Mouse (Mus musculus) liver, embryonic 14.5 days (tissue): ENCODE results near the gene Ap3b1. TPM values are rescaled to one million over a fixed set of nuclear protein-coding genes. Genes with fewer than 3 reads are reported as not detected.
"Not testable (repeated sequence)": the region's sequence is repeated elsewhere in the genome, so short reads cannot be mapped to it uniquely, and the experiment has no call there.

Source experiments
- ATAC-seq: fragments of 200-750 bp; cut with Nextera tagmentation; 2 replicates; pipeline ENCODE4 v1.8.0; 2017; ENCODE audit warnings: moderate number of reproducible peaks, mild to moderate bottlenecking, moderate library complexity; ENCODE audit not compliant: insufficient read depth
- DNase-seq, 3 experiments: peaks; one replicate each; pipeline ENCODE4 v3.0.0-alpha.2; 2012 to 2013; ENCODE audit warnings: low read depth in 3 of 3, low spot score in 3 of 3
- H3K27ac ChIP-seq: fragments of 300-500 bp; sonication (generic); 2 replicates; pipeline ENCODE4 v1.5.1; 2014; ENCODE audit warnings: moderate library complexity, mild to moderate bottlenecking, control low read depth, inconsistent platforms
- H3K27me3 ChIP-seq: fragments of 300-500 bp; sonication (generic); 2 replicates; pipeline ENCODE4 v1.6.1; 2014; ENCODE audit warnings: mild to moderate bottlenecking, low read length, moderate library complexity; ENCODE audit not compliant: control insufficient read depth, insufficient read depth
- H3K36me3 ChIP-seq: fragments of 300-500 bp; sonication (generic); replicated peaks from 2 replicates; pipeline ENCODE4 v1.6.1; 2014; ENCODE audit warnings: low read depth; ENCODE audit not compliant: control insufficient read depth, insufficient read depth
- H3K4me1 ChIP-seq, 2 experiments: fragments of 200-500 bp in 1 of 2; fragments of 300-500 bp in 1 of 2; sonication (generic) in 1 of 2; replicated peaks; 2 replicates each; pipeline ENCODE4 v1.6.1; 2012 to 2014; ENCODE audit warnings: antibody characterized with exemption in 1 of 2, inconsistent platforms in 1 of 2, low read length in 1 of 2; ENCODE audit not compliant: control insufficient read depth in 2 of 2, insufficient read depth in 2 of 2
- H3K4me2 ChIP-seq: fragments of 300-500 bp; sonication (generic); 2 replicates; pipeline ENCODE4 v1.6.1; 2014; ENCODE audit warnings: low read depth, mild to moderate bottlenecking, control low read depth, moderate library complexity
- H3K4me3 ChIP-seq, 2 experiments: fragments of 200-500 bp in 1 of 2; fragments of 300-500 bp in 1 of 2; sonication (generic) in 1 of 2; 2 replicates each; pipeline ENCODE4 v1.5.1; 2012 to 2014; ENCODE audit warnings: low read depth in 2 of 2, low read length in 2 of 2, mild to moderate bottlenecking in 2 of 2, control low read depth in 1 of 2, inconsistent platforms in 1 of 2, moderate library complexity in 1 of 2; ENCODE audit not compliant: insufficient read depth in 1 of 2
- H3K9ac ChIP-seq: fragments of 300-500 bp; sonication (generic); replicated peaks from 2 replicates; pipeline ENCODE4 v1.6.1; 2014; ENCODE audit warnings: mild to moderate bottlenecking, control low read depth, moderate library complexity
- H3K9me3 ChIP-seq: fragments of 300-500 bp; sonication (generic); 2 replicates; pipeline ENCODE4 v1.6.1; 2016; ENCODE audit warnings: low read length, mixed read lengths; ENCODE audit not compliant: control insufficient read depth
- CTCF ChIP-seq: IDR thresholded peaks from 2 replicates; pipeline ENCODE4 v1.5.1; 2016; ENCODE audit warnings: antibody characterized with exemption, low read depth, control low read depth
- EP300 ChIP-seq: IDR thresholded peaks from 2 replicates; pipeline ENCODE4 v1.6.1; 2016; ENCODE audit warnings: antibody characterized with exemption, low read depth
- WGBS: fragments of 180-500 bp; shearing (Covaris S2); extraction: QIAGEN DNeasy Blood & Tissue Kit; methylation state at CpG from one replicate; pipeline ENCODE4 v1.1.7; 2014; ENCODE audit not compliant: insufficient replicate concordance; 5-methylcytosine and 5-hydroxymethylcytosine counted together
- polyA plus RNA-seq, 2 experiments: library from polyadenylated mRNA; depleted of rRNA in 1 of 2; stranded (reverse) in 1 of 2; unstranded in 1 of 2; fragments of >200 nt; fragmentation: Nextera tagmentation in 1 of 2; extraction: Ambion mirVana in 1 of 2; gene quantifications; 2 replicates each; pipeline versions ENCODE4 v1.2.1 to v1.2.3; 2012 to 2014

Ap3b1 gene
- polyA plus RNA-seq, 2 experiments = 16.1 to 16.8 TPM

DNA sequence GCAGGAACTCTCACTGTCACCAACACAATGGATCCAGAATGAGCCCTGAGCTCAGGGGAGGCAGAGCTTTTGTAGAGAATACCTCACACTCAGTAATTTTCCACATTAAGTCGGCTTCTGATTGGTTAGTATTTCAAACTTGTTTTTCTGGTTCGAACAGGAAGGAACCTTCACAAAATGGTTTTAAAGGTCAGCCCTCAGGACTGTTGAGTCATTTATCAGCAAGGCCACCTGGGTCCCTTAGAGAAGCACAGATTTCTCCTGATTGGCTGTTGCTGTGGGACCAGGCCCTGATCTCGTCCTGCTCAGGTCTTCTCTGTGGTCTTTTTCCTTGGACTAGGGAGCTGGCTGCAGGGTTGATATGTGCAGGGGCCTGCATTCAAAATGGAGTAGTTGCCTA, 30.7 kb upstream of the Ap3b1 start:
- 17% methylated on average over 3 of the region's 3 CpGs for WGBS
- no peaks in the 10 kb centered on the region for H3K36me3 ChIP-seq
- H3K4me3 ChIP-seq = no peak overlapping the region
- H3K27ac ChIP-seq = no peak overlapping the region
- no peak overlapping the region for H3K9ac ChIP-seq
- no peak for TF ChIP-seq CTCF
- TF ChIP-seq EP300 = peak; percentile 37
- ATAC-seq (peak; percentile 74; the same call in 1 of the 2 replicates), DNase-seq (peak; percentile 9 to 24 (median 17))
- no peaks in the 10 kb centered on the region; a peak in 1 of 4 replicates for H3K4me1 ChIP-seq
- no peaks in the 10 kb centered on the region for H3K9me3 ChIP-seq
- no peaks in the 10 kb centered on the region for H3K27me3 ChIP-seq
- no peak overlapping the region for H3K4me2 ChIP-seq

DNA sequence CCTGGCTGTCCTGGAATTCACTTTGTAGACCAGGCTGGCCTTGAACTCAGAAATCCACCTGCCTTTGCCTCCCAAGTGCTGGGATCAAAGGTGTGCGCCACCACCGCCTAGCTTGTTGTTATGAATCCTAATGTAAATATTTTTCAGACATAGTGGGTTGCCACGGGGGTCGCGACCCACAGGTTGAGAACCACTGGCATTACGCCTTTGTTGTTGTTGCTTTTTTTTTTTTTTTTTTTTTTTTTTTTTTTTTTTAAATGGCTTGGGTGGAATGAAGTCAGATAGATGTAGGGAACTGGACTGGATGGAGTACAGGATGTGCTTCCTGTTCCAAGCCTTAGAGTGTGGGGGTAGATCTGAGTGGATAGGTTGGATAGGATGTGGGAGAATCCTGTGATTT, 29.8 kb upstream of the Ap3b1 start:
- WGBS = 62% methylated on average over 6 of the region's 6 CpGs
- ATAC-seq, H3K4me1 ChIP-seq: not testable (repeated sequence)

DNA sequence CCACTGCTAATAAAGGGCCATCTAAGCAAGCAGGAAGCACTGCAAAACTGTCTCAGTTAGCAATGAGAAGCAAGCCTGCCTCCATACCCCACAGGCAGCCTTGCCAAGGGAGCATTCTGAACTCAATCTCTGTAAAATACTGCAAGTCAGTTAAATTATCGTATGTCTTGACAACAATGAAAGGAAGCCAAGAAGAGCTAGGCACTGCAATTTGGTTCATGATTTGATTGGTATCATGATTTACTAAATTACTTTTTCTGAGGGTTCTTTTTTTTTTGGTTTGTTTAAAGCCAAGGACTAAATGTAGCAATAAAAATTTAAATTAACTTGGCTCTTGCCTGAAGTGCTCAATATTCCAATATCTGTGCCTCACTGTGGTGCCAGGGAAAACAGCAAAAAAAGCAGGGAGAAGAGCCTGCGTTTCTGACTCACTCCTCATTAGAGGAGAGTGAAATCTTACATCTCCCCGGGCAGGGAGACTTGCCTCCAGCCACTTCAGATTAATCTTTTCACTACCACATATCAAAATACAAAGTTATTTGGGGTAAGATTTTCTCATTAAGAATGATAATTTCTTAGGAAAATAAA, 28.3 kb upstream of the Ap3b1 start:
- no peak for TF ChIP-seq CTCF
- TF ChIP-seq EP300 = no peak
- ATAC-seq = no peak
- Histone ChIP-seq H3K4me1 (no peaks in the 10 kb centered on the region; a peak in 1 of 4 replicates), H3K9me3 (no peaks in the 10 kb centered on the region), H3K27me3 (no peaks in the 10 kb centered on the region), H3K9ac (no peak overlapping the region), H3K36me3 (no peaks in the 10 kb centered on the region), H3K4me2 (no peak overlapping the region), H3K27ac (no peak overlapping the region), H3K4me3 (no peak overlapping the region)
- DNase-seq = no peak
- 50% methylated on average over 3 of the region's 3 CpGs for WGBS

More for the DNA sequence above, 29.8 kb upstream of the Ap3b1 start:
- H3K9ac ChIP-seq, H3K36me3 ChIP-seq, H3K4me3 ChIP-seq, DNase-seq, H3K4me2 ChIP-seq, H3K9me3 ChIP-seq, H3K27ac ChIP-seq, H3K27me3 ChIP-seq: not testable (repeated sequence)

GRCm38 (mm10) chr13:94338357-94338756, 20.4 kb upstream of the Ap3b1 start:
- ATAC-seq (no peak), DNase-seq (no peak)
- H3K4me2 ChIP-seq = no peak overlapping the region
- no peaks in the 10 kb centered on the region for H3K36me3 ChIP-seq
- H3K27me3 ChIP-seq = no peaks in the 10 kb centered on the region
- H3K27ac ChIP-seq = no peak overlapping the region
- no peak overlapping the region for H3K9ac ChIP-seq
- TF ChIP-seq CTCF = no peak
- no peak for TF ChIP-seq EP300
- WGBS = 60% methylated on average over 3 of the region's 3 CpGs
- no peaks in the 10 kb centered on the region for H3K9me3 ChIP-seq
- H3K4me3 ChIP-seq = no peak overlapping the region
- H3K4me1 ChIP-seq = no peaks in the 10 kb centered on the region

- no peaks in the 10 kb centered on the region for H3K27me3 ChIP-seq
- no peaks in the 10 kb centered on the region for H3K36me3 ChIP-seq
- WGBS = 72% methylated on average over 5 of the region's 5 CpGs
- no peaks in the 10 kb centered on the region for H3K9me3 ChIP-seq
- no peak overlapping the region for H3K9ac ChIP-seq
- H3K4me1 ChIP-seq = no peaks in the 10 kb centered on the region
- peak; percentile 55 for TF ChIP-seq CTCF
- no peak for TF ChIP-seq EP300
- DNase-seq = no peak
- ATAC-seq = no peak
- H3K4me2 ChIP-seq = no peak overlapping the region
- no peak overlapping the region for H3K4me3 ChIP-seq
- no peak overlapping the region for H3K27ac ChIP-seq
Measured at GRCm38 (mm10) chr13:94343192-94343591, 15.6 kb upstream of the Ap3b1 start.

- not testable (repeated sequence) for DNase-seq, H3K4me2 ChIP-seq, ATAC-seq, H3K27ac ChIP-seq, H3K4me1 ChIP-seq, H3K36me3 ChIP-seq, H3K9me3 ChIP-seq, H3K27me3 ChIP-seq, H3K9ac ChIP-seq, H3K4me3 ChIP-seq
- WGBS = 81% methylated on average over 14 of the region's 14 CpGs
Measured at GRCm38 (mm10) chr13:94344600-94344999, 14.2 kb upstream of the Ap3b1 start.
